Comparison of ENCODE assay signal across 8 mouse cellular contexts in the genomic region with DNA sequence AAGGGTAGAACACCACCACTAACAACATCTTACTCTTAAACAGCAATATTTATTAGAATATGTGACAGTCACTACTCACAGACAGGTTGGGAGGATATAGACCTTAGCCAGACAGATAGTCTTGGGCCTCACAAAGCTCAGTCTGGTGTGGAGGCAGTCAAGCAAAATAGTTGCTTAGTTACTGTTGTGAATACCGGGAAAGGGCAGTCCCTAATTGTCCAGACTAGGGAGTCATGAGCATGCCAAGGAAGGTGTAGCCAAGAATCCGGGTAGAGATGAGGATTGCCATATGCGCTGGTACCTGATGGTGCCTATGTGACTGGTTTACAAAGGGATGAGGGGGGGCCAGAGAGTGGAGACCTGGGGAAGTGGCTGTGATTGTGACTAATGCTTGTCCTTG. TPM values are rescaled to one million over a fixed set of nuclear protein-coding genes. Genes with fewer than 3 reads are reported as not detected.
DNase-seq lines count a peak whose midpoint lies in the region; ATAC-seq and TF ChIP-seq lines count a peak whose summit lies in the region.

No protein-coding gene starts in this region.

- no peak for ATAC-seq in erythroblast, adult 5-6 weeks (replicated peaks; ENCODE audit: low FRiP score, poor library complexity, severe bottlenecking)
- ATAC-seq in G1E (ENCODE audit: extremely low read depth, insufficient number of reproducible peaks, low FRiP score, poor library complexity, severe bottlenecking), result no peak
- no peak for ATAC-seq in forebrain, embryonic 16.5 days
- ATAC-seq in limb, embryonic 12.5 days (ENCODE audit: insufficient number of reproducible peaks, insufficient read depth, low FRiP score, low TSS enrichment, low read depth), result no peak
- ATAC-seq in stomach, embryonic 16.5 days (ENCODE audit: insufficient read depth, low FRiP score), result no peak
- no peak for ATAC-seq in megakaryocyte progenitor cell, adult 5-6 weeks (replicated peaks; ENCODE audit: poor library complexity)

- peak overlapping the region; percentile 51 for H3K27ac ChIP-seq in forebrain, embryonic 16.5 days (ENCODE audit: low read length)
- H3K27ac ChIP-seq in limb, embryonic 12.5 days, result no peak overlapping the region
- H3K27ac ChIP-seq in stomach, embryonic 16.5 days (ENCODE audit: low read length), result peak overlapping the region; percentile 60

- no peak for DNase-seq in G1E (ENCODE audit: low spot score)
- DNase-seq in urinary bladder, adult 18-20 months (ENCODE audit: low spot score in 2 of 2), result no peak

- peak overlapping the region; percentile 74 for H3K4me3 ChIP-seq in erythroblast, embryonic 14.5 days (replicated peaks)
- H3K4me3 ChIP-seq in G1E (ENCODE audit: low read depth, low read length), result peak overlapping the region; percentile 99
- H3K4me3 ChIP-seq in forebrain, embryonic 16.5 days (replicated peaks; ENCODE audit: low read length), result peak overlapping the region; percentile 84
- peak overlapping the region; percentile 95 for H3K4me3 ChIP-seq in limb, embryonic 12.5 days (replicated peaks)
- H3K4me3 ChIP-seq in stomach, embryonic 16.5 days (replicated peaks; ENCODE audit: low read length), result peak overlapping the region; percentile 88

- peak overlapping the region; percentile 89 for H3K4me2 ChIP-seq in forebrain, embryonic 16.5 days (ENCODE audit: low read length)
- H3K4me2 ChIP-seq in limb, embryonic 12.5 days, result peak overlapping the region; percentile 87
- H3K4me2 ChIP-seq in stomach, embryonic 16.5 days (ENCODE audit: low read depth, low read length), result peak overlapping the region; percentile 91

- no peaks in the 10 kb centered on the region for H3K9me3 ChIP-seq in erythroblast, embryonic 14.5 days (ENCODE audit: control insufficient read depth, low read length)
- no peaks in the 10 kb centered on the region for H3K9me3 ChIP-seq in G1E (replicated peaks)
- H3K9me3 ChIP-seq in forebrain, embryonic 16.5 days (ENCODE audit: control insufficient read depth, low read length), result no peaks in the 10 kb centered on the region
- H3K9me3 ChIP-seq in limb, embryonic 12.5 days, result no peaks in the 10 kb centered on the region
- H3K9me3 ChIP-seq in stomach, embryonic 16.5 days (replicated peaks; ENCODE audit: control insufficient read depth, low read length), result no peaks in the 10 kb centered on the region

- H3K27me3 ChIP-seq in erythroblast, embryonic 14.5 days (ENCODE audit: control insufficient read depth), result no peaks in the 10 kb centered on the region
- H3K27me3 ChIP-seq in G1E (ENCODE audit: insufficient read depth, low read length), result no peaks in the 10 kb centered on the region
- H3K27me3 ChIP-seq in forebrain, embryonic 16.5 days (replicated peaks; ENCODE audit: control insufficient read depth, insufficient read depth, low read length), result no peaks in the 10 kb centered on the region
- H3K27me3 ChIP-seq in limb, embryonic 12.5 days, result no peaks in the 10 kb centered on the region
- no peaks in the 10 kb centered on the region for H3K27me3 ChIP-seq in stomach, embryonic 16.5 days (ENCODE audit: control insufficient read depth, insufficient read depth, low read length)

- 44% methylated on average over 3 of the region's 3 CpGs for WGBS in forebrain, embryonic 16.5 days
- 45% methylated on average over 3 of the region's 3 CpGs for WGBS in limb, embryonic 12.5 days
- 41% methylated on average over 3 of the region's 3 CpGs for WGBS in stomach, embryonic 16.5 days

- peaks cover 61% of the 10 kb centered on the region for H3K4me1 ChIP-seq in erythroblast, embryonic 14.5 days (ENCODE audit: control insufficient read depth)
- peaks cover 35% of the 10 kb centered on the region for H3K4me1 ChIP-seq in G1E (ENCODE audit: insufficient read depth, low read depth, low read length)
- H3K4me1 ChIP-seq in forebrain, embryonic 16.5 days (replicated peaks; ENCODE audit: control insufficient read depth, insufficient read depth, low read length), result peaks cover 14% of the 10 kb centered on the region
- H3K4me1 ChIP-seq in limb, embryonic 12.5 days (replicated peaks), result peaks cover 11% of the 10 kb centered on the region
- H3K4me1 ChIP-seq in stomach, embryonic 16.5 days (ENCODE audit: control insufficient read depth, insufficient read depth, low read length), result peaks cover 11% of the 10 kb centered on the region; the same call in 1 of the 2 replicates

- peak overlapping the region; percentile 83 for H3K9ac ChIP-seq in forebrain, embryonic 16.5 days (replicated peaks; ENCODE audit: low read depth, low read length)
- H3K9ac ChIP-seq in limb, embryonic 12.5 days (replicated peaks), result peak overlapping the region; percentile 78
- peak overlapping the region; percentile 86 for H3K9ac ChIP-seq in stomach, embryonic 16.5 days (ENCODE audit: low read length)

- peaks cover 53% of the 10 kb centered on the region for H3K36me3 ChIP-seq in erythroblast, embryonic 14.5 days (ENCODE audit: control insufficient read depth)
- peaks cover 43% of the 10 kb centered on the region for H3K36me3 ChIP-seq in G1E (replicated peaks)
- H3K36me3 ChIP-seq in forebrain, embryonic 16.5 days (ENCODE audit: control insufficient read depth, insufficient read depth), result peaks cover 15% of the 10 kb centered on the region
- H3K36me3 ChIP-seq in limb, embryonic 12.5 days, result peaks cover 29% of the 10 kb centered on the region
- H3K36me3 ChIP-seq in stomach, embryonic 16.5 days (ENCODE audit: control insufficient read depth, insufficient read depth, low read length), result 0 out of 2 replicates have a peak, but pooled peaks cover 16% of the 10 kb centered on the region

- no peak for TF ChIP-seq CTCF in G1E (IDR thresholded peaks at IDR 0.05; ENCODE audit: low read depth, low read length)

RNA-seq across cellular contexts. Expression of gene Bsdc1, which starts 0.7 kb away (rescaled TPM):
- polyA plus RNA-seq in erythroblast, embryonic 14.5 days (2012), result 87.8 and 92.9 TPM in 2 replicates
- total RNA-seq in erythroblast, adult 5-6 weeks (2015; ENCODE audit: low replicate concordance), result 720 and 842 TPM in 2 replicates
- 1,074 and 1,469 TPM in 2 replicates for total RNA-seq in erythroblast, adult 5-6 weeks (2017; ENCODE audit: low replicate concordance)
- total RNA-seq in G1E (2014; fragmentation: Nextera tagmentation) (25.0 and 91.3 TPM in 2 replicates), G1E (2017) (28.4 and 29.1 TPM in 2 replicates)
- 25.7 and 34.8 TPM in 2 replicates for polyA plus RNA-seq in G1E (2012)
- polyA plus RNA-seq in forebrain, embryonic 16.5 days (2015; fragmentation: Nextera tagmentation; extraction: Ambion mirVana), result 43.7 and 46.8 TPM in 2 replicates
- polyA plus RNA-seq in limb, embryonic 12.5 days (2016; fragmentation: Nextera tagmentation; extraction: Ambion mirVana), result 24.6 and 24.9 TPM in 2 replicates
- 28.0 and 30.5 TPM in 2 replicates for polyA plus RNA-seq in stomach, embryonic 16.5 days (2015; fragmentation: Nextera tagmentation; extraction: Ambion mirVana)
- total RNA-seq in megakaryocyte progenitor cell, adult 5-6 weeks (2015), result 14.4 and 14.6 TPM in 2 replicates
- total RNA-seq in megakaryocyte progenitor cell, adult 5-6 weeks (2017), result 23.1 and 24.8 TPM in 2 replicates

RNA-seq across cellular contexts. Expression of gene Zbtb8b, which starts 21.5 kb away (rescaled TPM):
- 0.02 TPM in 1 of 2 replicates, not detected in the other for polyA plus RNA-seq in erythroblast, embryonic 14.5 days (2012)
- total RNA-seq in erythroblast, adult 5-6 weeks (2015; ENCODE audit: low replicate concordance), result not detected in 2 replicates
- not detected in 2 replicates for total RNA-seq in erythroblast, adult 5-6 weeks (2017; ENCODE audit: low replicate concordance)
- not detected in 2 replicates for total RNA-seq in G1E (2014; fragmentation: Nextera tagmentation)
- 0.06 and 0.16 TPM in 2 replicates for total RNA-seq in G1E (2017)
- not detected in 2 replicates for polyA plus RNA-seq in G1E (2012)
- polyA plus RNA-seq in forebrain, embryonic 16.5 days (2015; fragmentation: Nextera tagmentation; extraction: Ambion mirVana), result 7.4 and 9.9 TPM in 2 replicates
- polyA plus RNA-seq in limb, embryonic 12.5 days (2016; fragmentation: Nextera tagmentation; extraction: Ambion mirVana), result 1.2 and 1.4 TPM in 2 replicates
- 1.4 and 1.6 TPM in 2 replicates for polyA plus RNA-seq in stomach, embryonic 16.5 days (2015; fragmentation: Nextera tagmentation; extraction: Ambion mirVana)
- not detected in 2 replicates for total RNA-seq in megakaryocyte progenitor cell, adult 5-6 weeks (2015)
- not detected in 2 replicates for total RNA-seq in megakaryocyte progenitor cell, adult 5-6 weeks (2017)

RNA-seq across cellular contexts. Expression of gene Tssk3, which starts 28.7 kb away (rescaled TPM):
- not detected in 2 replicates for polyA plus RNA-seq in erythroblast, embryonic 14.5 days (2012)
- not detected in 2 replicates for total RNA-seq in erythroblast, adult 5-6 weeks (2015; ENCODE audit: low replicate concordance)
- not detected in 2 replicates for total RNA-seq in erythroblast, adult 5-6 weeks (2017; ENCODE audit: low replicate concordance)
- total RNA-seq in G1E (2014; fragmentation: Nextera tagmentation) (not detected in 2 replicates), G1E (2017) (0.38 TPM in 1 of 2 replicates, not detected in the other)
- polyA plus RNA-seq in G1E (2012), result not detected in 2 replicates
- 0.51 and 0.76 TPM in 2 replicates for polyA plus RNA-seq in forebrain, embryonic 16.5 days (2015; fragmentation: Nextera tagmentation; extraction: Ambion mirVana)
- polyA plus RNA-seq in limb, embryonic 12.5 days (2016; fragmentation: Nextera tagmentation; extraction: Ambion mirVana), result not detected in 2 replicates
- not detected in 2 replicates for polyA plus RNA-seq in stomach, embryonic 16.5 days (2015; fragmentation: Nextera tagmentation; extraction: Ambion mirVana)
- not detected in 2 replicates for total RNA-seq in megakaryocyte progenitor cell, adult 5-6 weeks (2015)
- total RNA-seq in megakaryocyte progenitor cell, adult 5-6 weeks (2017), result not detected in 2 replicates

RNA-seq across cellular contexts. Expression of gene Fam229a, which starts 28.9 kb away (rescaled TPM):
- polyA plus RNA-seq in erythroblast, embryonic 14.5 days (2012), result 1.5 and 1.9 TPM in 2 replicates
- 3.3 TPM in 1 of 2 replicates, not detected in the other for total RNA-seq in erythroblast, adult 5-6 weeks (2015; ENCODE audit: low replicate concordance)
- total RNA-seq in erythroblast, adult 5-6 weeks (2017; ENCODE audit: low replicate concordance), result 0.68 and 2.1 TPM in 2 replicates
- total RNA-seq in G1E (2014; fragmentation: Nextera tagmentation) (not detected in 2 replicates), G1E (2017) (not detected in 2 replicates)
- 0.31 TPM in 1 of 2 replicates, not detected in the other for polyA plus RNA-seq in G1E (2012)
- 0.39 TPM in 1 of 2 replicates, not detected in the other for polyA plus RNA-seq in forebrain, embryonic 16.5 days (2015; fragmentation: Nextera tagmentation; extraction: Ambion mirVana)
- polyA plus RNA-seq in limb, embryonic 12.5 days (2016; fragmentation: Nextera tagmentation; extraction: Ambion mirVana), result not detected in 2 replicates
- not detected in 2 replicates for polyA plus RNA-seq in stomach, embryonic 16.5 days (2015; fragmentation: Nextera tagmentation; extraction: Ambion mirVana)
- not detected in 2 replicates for total RNA-seq in megakaryocyte progenitor cell, adult 5-6 weeks (2015)
- not detected in 2 replicates for total RNA-seq in megakaryocyte progenitor cell, adult 5-6 weeks (2017)

RNA-seq across cellular contexts. Expression of gene Marcksl1, which starts 51.3 kb away (rescaled TPM):
- polyA plus RNA-seq in erythroblast, embryonic 14.5 days (2012), result 1.2 and 1.4 TPM in 2 replicates
- 12.5 and 23.4 TPM in 2 replicates for total RNA-seq in erythroblast, adult 5-6 weeks (2015; ENCODE audit: low replicate concordance)
- 7.4 and 13.1 TPM in 2 replicates for total RNA-seq in erythroblast, adult 5-6 weeks (2017; ENCODE audit: low replicate concordance)
- 14.5 and 18.7 TPM in 2 replicates for total RNA-seq in G1E (2014; fragmentation: Nextera tagmentation)
- 13.4 and 13.6 TPM in 2 replicates for total RNA-seq in G1E (2017)
- 38.9 and 47.0 TPM in 2 replicates for polyA plus RNA-seq in G1E (2012)
- 1,850 and 1,955 TPM in 2 replicates for polyA plus RNA-seq in forebrain, embryonic 16.5 days (2015; fragmentation: Nextera tagmentation; extraction: Ambion mirVana)
- 1,451 and 1,538 TPM in 2 replicates for polyA plus RNA-seq in limb, embryonic 12.5 days (2016; fragmentation: Nextera tagmentation; extraction: Ambion mirVana)
- 259 and 296 TPM in 2 replicates for polyA plus RNA-seq in stomach, embryonic 16.5 days (2015; fragmentation: Nextera tagmentation; extraction: Ambion mirVana)
- total RNA-seq in megakaryocyte progenitor cell, adult 5-6 weeks (2015), result 56.8 and 62.3 TPM in 2 replicates
- total RNA-seq in megakaryocyte progenitor cell, adult 5-6 weeks (2017), result 37.5 and 43.9 TPM in 2 replicates
